Mouse (Mus musculus) thymus, adult 2 months (tissue): ENCODE measurements around the gene Gm12830.

Experiments used
- CTCF ChIP-seq: fragments of 200-500 bp; IDR thresholded peaks from 2 replicates; pipeline ENCODE4 v1.5.1; 2012; ENCODE audit warnings: mild to moderate bottlenecking, control low read depth, low read length, moderate library complexity, borderline replicate concordance; ENCODE audit not compliant: control insufficient read depth, poor library complexity, insufficient read depth; ENCODE audit errors: extremely low read depth
- POLR2A ChIP-seq: fragments of 200-500 bp; IDR thresholded peaks from 2 replicates; pipeline ENCODE4 v1.6.1; 2012; ENCODE audit warnings: mild to moderate bottlenecking, low read length, control low read depth, moderate library complexity; ENCODE audit not compliant: control insufficient read depth, poor library complexity, insufficient read depth; ENCODE audit errors: extremely low read depth

DNA sequence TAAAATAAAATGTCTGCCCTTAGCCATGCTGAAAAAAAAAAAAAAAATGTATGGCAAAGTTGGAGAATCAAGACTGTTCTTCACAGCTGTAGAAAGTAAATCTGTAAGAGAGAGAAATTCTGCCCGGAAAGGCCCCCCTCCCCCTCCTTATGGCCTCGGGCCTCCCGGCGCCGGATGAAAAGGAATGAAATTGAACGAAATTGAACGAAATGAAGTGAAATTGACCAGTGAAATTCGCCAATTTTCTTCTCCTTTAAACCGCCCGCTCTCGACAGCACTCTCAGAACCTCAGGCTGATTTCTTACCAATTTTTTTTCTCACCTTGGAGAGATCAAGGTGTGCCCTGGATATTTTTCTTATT is 81.9 kb downstream of the Gm12830 start:
- TF ChIP-seq POLR2A (no peak), CTCF (no peak)
